Mouse (Mus musculus) ES-E14 (cell line): ENCODE measurements around the gene Hils1.

ENCODE experiments used
- CHD2 ChIP-seq: IDR thresholded peaks from 2 replicates; pipeline ENCODE4 v1.6.1; 2014; ENCODE audit warnings: mild to moderate bottlenecking, low read depth, low read length, inconsistent platforms
- HCFC1 ChIP-seq: IDR thresholded peaks from 2 replicates; pipeline ENCODE4 v1.6.1; 2012; ENCODE audit warnings: low read length, inconsistent platforms, borderline replicate concordance; ENCODE audit not compliant: insufficient read depth
- MAFK ChIP-seq: IDR thresholded peaks from 2 replicates; pipeline ENCODE4 v1.6.1; 2014; ENCODE audit warnings: mild to moderate bottlenecking, low read depth, low read length, inconsistent platforms; ENCODE audit not compliant: insufficient read depth
- ZC3H11A ChIP-seq: IDR thresholded peaks from 2 replicates; pipeline ENCODE4 v1.6.1; 2012; ENCODE audit warnings: low read depth, mild to moderate bottlenecking, inconsistent platforms, low read length, borderline replicate concordance
- ZNF384 ChIP-seq: IDR thresholded peaks from 2 replicates; pipeline ENCODE4 v1.6.1; 2012; ENCODE audit warnings: low read depth, low read length, inconsistent platforms

DNA sequence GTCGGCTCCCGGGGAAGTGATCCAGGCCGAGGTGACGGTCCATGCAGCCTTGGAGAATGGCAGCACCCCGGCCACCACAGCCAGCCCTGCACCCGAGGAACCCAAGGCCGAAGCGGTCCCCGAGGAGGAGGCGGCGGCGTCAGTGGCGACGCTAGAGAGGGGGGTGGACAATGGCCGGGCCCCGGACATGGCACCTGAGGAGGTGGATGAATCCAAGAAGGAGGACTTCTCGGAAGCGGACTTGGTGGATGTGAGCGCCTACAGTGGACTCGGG, 25.0 kb downstream of the Hils1 start:
- no peak for TF ChIP-seq CHD2
- TF ChIP-seq MAFK: no peak
- no peak for TF ChIP-seq ZNF384
- no peak for TF ChIP-seq ZC3H11A
- no peak for TF ChIP-seq HCFC1
